Mouse (Mus musculus) lung, adult 2 months (tissue): ENCODE measurements at regions not wholly inside any gene's neighbourhood (a gene's known extent, or its start where the extent isn't known, plus 50 kb on each side); places are given as distances from the start of the nearest gene placed in this dataset.

Source experiments
- CTCF ChIP-seq: fragments of 200-500 bp; IDR thresholded peaks from 2 replicates; pipeline ENCODE4 v1.5.1; 2011; ENCODE audit warnings: mild to moderate bottlenecking, low read length, control low read depth; ENCODE audit not compliant: insufficient read depth
- POLR2A ChIP-seq: fragments of 200-500 bp; IDR thresholded peaks from 2 replicates; pipeline ENCODE4 v1.6.1; 2011; ENCODE audit warnings: low read depth, mild to moderate bottlenecking, control low read depth, low read length, borderline replicate concordance; ENCODE audit errors: extremely low read depth

DNA sequence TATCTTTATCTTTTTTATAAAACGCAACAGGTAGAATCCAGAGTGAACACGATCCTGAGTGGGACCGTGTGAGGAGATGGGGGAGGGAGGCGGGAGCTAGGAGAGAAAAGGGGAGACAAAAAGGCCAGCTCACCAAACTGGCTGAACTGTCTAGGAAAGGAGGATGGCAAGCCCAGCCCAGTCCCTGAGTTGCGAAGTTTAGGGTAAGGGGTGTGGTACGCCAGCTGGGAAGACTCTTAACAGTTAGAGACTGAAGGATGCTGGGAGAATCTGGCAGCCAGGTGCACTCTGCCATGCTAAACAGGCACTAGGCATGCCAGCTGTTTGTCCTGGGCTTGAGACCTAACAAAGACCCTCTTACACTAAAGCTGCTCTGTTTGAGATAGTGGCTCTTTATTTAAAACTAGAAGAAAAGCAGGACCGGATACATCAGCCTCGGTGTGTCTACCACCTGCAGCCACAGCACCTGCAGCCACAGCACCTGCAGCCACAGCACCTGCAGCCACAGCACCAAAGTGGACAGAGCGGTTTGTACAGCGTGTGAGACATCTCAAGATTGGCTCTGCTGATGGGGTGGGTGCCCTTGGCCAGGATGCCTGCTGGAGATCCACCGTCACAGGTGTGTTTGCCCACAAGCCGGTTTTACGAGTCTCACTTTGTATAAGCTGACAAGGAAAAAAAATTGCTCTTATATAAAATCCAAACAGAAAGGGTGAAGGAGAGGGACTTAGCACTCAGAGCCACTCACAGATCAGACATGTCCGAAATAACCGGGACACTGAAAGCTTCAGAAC lies 225.1 kb upstream of the Amigo2 start:
- TF ChIP-seq CTCF (no peak), POLR2A (no peak)
